Mouse (Mus musculus) adrenal gland, adult 8-10 months (tissue): ENCODE measurements around the gene Treml2. TPM values are rescaled to one million over a fixed set of nuclear protein-coding genes. Genes with fewer than 3 reads are reported as not detected.

Source experiments
- DNase-seq: peaks from one replicate; pipeline ENCODE4 v3.0.0; 2022
- total RNA-seq, 4 experiments: library from RNA; stranded (reverse); gene quantifications; 2 replicates each; pipeline ENCODE4 v1.2.4; 2022

Gene Treml2
- under 1 TPM; 0.12 to 0.56 (median 0.40) TPM for total RNA-seq

- DNase-seq, result no peak
These were observed at the start of gene Treml2 for GRCm38 (mm10) chr17:48299203-48299602. TSS of gene Treml2 (plus strand) at chr17:48299498.

GRCm38 (mm10) chr17:48249501-48249900 is 49.8 kb upstream of the Treml2 start:
- DNase-seq, result no peak

- DNase-seq, result no peak
These were observed 48.7 kb upstream of the Treml2 start for GRCm38 (mm10) chr17:48250631-48251030.

GRCm38 (mm10) chr17:48256575-48256974 is 42.7 kb upstream of the Treml2 start:
- no peak for DNase-seq

GRCm38 (mm10) chr17:48261868-48262267 is 37.4 kb upstream of the Treml2 start:
- DNase-seq, result no peak

- DNase-seq, result no peak
These were observed 35.4 kb upstream of the Treml2 start, which contains the start of gene Treml4 for GRCm38 (mm10) chr17:48263741-48264362. TSS of gene Treml4 (plus strand) at chr17:48264295.

GRCm38 (mm10) chr17:48264662-48265061 is 34.6 kb upstream of the Treml2 start:
- no peak for DNase-seq

GRCm38 (mm10) chr17:48266138-48266537 is 33.2 kb upstream of the Treml2 start:
- DNase-seq, result no peak

GRCm38 (mm10) chr17:48266610-48267304 is 32.5 kb upstream of the Treml2 start:
- DNase-seq, result no peak

GRCm38 (mm10) chr17:48267591-48267990 is 31.7 kb upstream of the Treml2 start:
- DNase-seq, result no peak

GRCm38 (mm10) chr17:48268276-48268675 is 31.0 kb upstream of the Treml2 start:
- DNase-seq, result no peak

GRCm38 (mm10) chr17:48269833-48270232 is 29.5 kb upstream of the Treml2 start:
- no peak for DNase-seq

GRCm38 (mm10) chr17:48272158-48272557 is 27.1 kb upstream of the Treml2 start:
- DNase-seq, result no peak

GRCm38 (mm10) chr17:48272598-48272997 is 26.7 kb upstream of the Treml2 start:
- no peak for DNase-seq

- DNase-seq, result no peak
These were observed 25.2 kb upstream of the Treml2 start for GRCm38 (mm10) chr17:48274098-48274497.

- DNase-seq, result peak; percentile 30
These were observed 24.4 kb upstream of the Treml2 start for GRCm38 (mm10) chr17:48274885-48275284.

- no peak for DNase-seq
These were observed 23.6 kb upstream of the Treml2 start for GRCm38 (mm10) chr17:48275736-48276135.

- no peak for DNase-seq
These were observed 20.9 kb upstream of the Treml2 start for GRCm38 (mm10) chr17:48278381-48278780.

GRCm38 (mm10) chr17:48279002-48279401 is 20.3 kb upstream of the Treml2 start:
- no peak for DNase-seq

GRCm38 (mm10) chr17:48280943-48281738 is 18.2 kb upstream of the Treml2 start:
- DNase-seq, result no peak

- no peak for DNase-seq
These were observed 17.6 kb upstream of the Treml2 start for GRCm38 (mm10) chr17:48281739-48282085.

- DNase-seq, result no peak
These were observed 12.5 kb upstream of the Treml2 start for GRCm38 (mm10) chr17:48286765-48287164.

GRCm38 (mm10) chr17:48287276-48287675 is 12.0 kb upstream of the Treml2 start:
- no peak for DNase-seq
